Mouse (Mus musculus) liver, embryonic 14.5 days (tissue): Measurements from ENCODE around the gene Prm2. TPM values are rescaled to one million over a fixed set of nuclear protein-coding genes. Genes with fewer than 3 reads are reported as not detected.
"Not testable (repeated sequence)": the region's sequence is repeated elsewhere in the genome, so short reads cannot be mapped to it uniquely, and the experiment has no call there.

Source experiments
- ATAC-seq: fragments of 200-750 bp; cut with Nextera tagmentation; 2 replicates; pipeline ENCODE4 v1.8.0; 2017; ENCODE audit warnings: moderate number of reproducible peaks, mild to moderate bottlenecking, moderate library complexity; ENCODE audit not compliant: insufficient read depth
- DNase-seq, 3 experiments: peaks; one replicate each; pipeline ENCODE4 v3.0.0-alpha.2; 2012 to 2013; ENCODE audit warnings: low read depth in 3 of 3, low spot score in 3 of 3
- H3K27ac ChIP-seq: fragments of 300-500 bp; sonication (generic); 2 replicates; pipeline ENCODE4 v1.5.1; 2014; ENCODE audit warnings: moderate library complexity, mild to moderate bottlenecking, control low read depth, inconsistent platforms
- H3K27me3 ChIP-seq: fragments of 300-500 bp; sonication (generic); 2 replicates; pipeline ENCODE4 v1.6.1; 2014; ENCODE audit warnings: mild to moderate bottlenecking, low read length, moderate library complexity; ENCODE audit not compliant: control insufficient read depth, insufficient read depth
- H3K36me3 ChIP-seq: fragments of 300-500 bp; sonication (generic); replicated peaks from 2 replicates; pipeline ENCODE4 v1.6.1; 2014; ENCODE audit warnings: low read depth; ENCODE audit not compliant: control insufficient read depth, insufficient read depth
- H3K4me1 ChIP-seq, 2 experiments: fragments of 200-500 bp in 1 of 2; fragments of 300-500 bp in 1 of 2; sonication (generic) in 1 of 2; replicated peaks; 2 replicates each; pipeline ENCODE4 v1.6.1; 2012 to 2014; ENCODE audit warnings: antibody characterized with exemption in 1 of 2, inconsistent platforms in 1 of 2, low read length in 1 of 2; ENCODE audit not compliant: control insufficient read depth in 2 of 2, insufficient read depth in 2 of 2
- H3K4me2 ChIP-seq: fragments of 300-500 bp; sonication (generic); 2 replicates; pipeline ENCODE4 v1.6.1; 2014; ENCODE audit warnings: low read depth, mild to moderate bottlenecking, control low read depth, moderate library complexity
- H3K4me3 ChIP-seq, 2 experiments: fragments of 200-500 bp in 1 of 2; fragments of 300-500 bp in 1 of 2; sonication (generic) in 1 of 2; 2 replicates each; pipeline ENCODE4 v1.5.1; 2012 to 2014; ENCODE audit warnings: low read depth in 2 of 2, low read length in 2 of 2, mild to moderate bottlenecking in 2 of 2, control low read depth in 1 of 2, inconsistent platforms in 1 of 2, moderate library complexity in 1 of 2; ENCODE audit not compliant: insufficient read depth in 1 of 2
- H3K9ac ChIP-seq: fragments of 300-500 bp; sonication (generic); replicated peaks from 2 replicates; pipeline ENCODE4 v1.6.1; 2014; ENCODE audit warnings: mild to moderate bottlenecking, control low read depth, moderate library complexity
- H3K9me3 ChIP-seq: fragments of 300-500 bp; sonication (generic); 2 replicates; pipeline ENCODE4 v1.6.1; 2016; ENCODE audit warnings: low read length, mixed read lengths; ENCODE audit not compliant: control insufficient read depth
- CTCF ChIP-seq: IDR thresholded peaks from 2 replicates; pipeline ENCODE4 v1.5.1; 2016; ENCODE audit warnings: antibody characterized with exemption, low read depth, control low read depth
- EP300 ChIP-seq: IDR thresholded peaks from 2 replicates; pipeline ENCODE4 v1.6.1; 2016; ENCODE audit warnings: antibody characterized with exemption, low read depth
- WGBS: fragments of 180-500 bp; shearing (Covaris S2); extraction: QIAGEN DNeasy Blood & Tissue Kit; methylation state at CpG from one replicate; pipeline ENCODE4 v1.1.7; 2014; ENCODE audit not compliant: insufficient replicate concordance; 5-methylcytosine and 5-hydroxymethylcytosine counted together
- polyA plus RNA-seq, 2 experiments: library from polyadenylated mRNA; depleted of rRNA in 1 of 2; stranded (reverse) in 1 of 2; unstranded in 1 of 2; fragments of >200 nt; fragmentation: Nextera tagmentation in 1 of 2; extraction: Ambion mirVana in 1 of 2; gene quantifications; 2 replicates each; pipeline versions ENCODE4 v1.2.1 to v1.2.3; 2012 to 2014

Gene Prm2
- polyA plus RNA-seq, 2 experiments = not detected

GRCm38 (mm10) chr16:10813726-10814125 is 17.8 kb upstream of the Prm2 start:
- no peak for TF ChIP-seq EP300
- no peak for TF ChIP-seq CTCF
- no peak overlapping the region for H3K9ac ChIP-seq
- H3K36me3 ChIP-seq = no peaks in the 10 kb centered on the region
- H3K9me3 ChIP-seq = no peaks in the 10 kb centered on the region
- no peaks in the 10 kb centered on the region for H3K27me3 ChIP-seq
- H3K4me1 ChIP-seq = peaks cover 0 to 7% of the 10 kb centered on the region in 2 experiments; a peak in 2 of 4 replicates
- DNase-seq = no peak
- no peak overlapping the region for H3K27ac ChIP-seq
- no peak overlapping the region for H3K4me2 ChIP-seq
- ATAC-seq = no peak
- no peak overlapping the region for H3K4me3 ChIP-seq
- 43% methylated on average over 4 of the region's 4 CpGs for WGBS

DNA sequence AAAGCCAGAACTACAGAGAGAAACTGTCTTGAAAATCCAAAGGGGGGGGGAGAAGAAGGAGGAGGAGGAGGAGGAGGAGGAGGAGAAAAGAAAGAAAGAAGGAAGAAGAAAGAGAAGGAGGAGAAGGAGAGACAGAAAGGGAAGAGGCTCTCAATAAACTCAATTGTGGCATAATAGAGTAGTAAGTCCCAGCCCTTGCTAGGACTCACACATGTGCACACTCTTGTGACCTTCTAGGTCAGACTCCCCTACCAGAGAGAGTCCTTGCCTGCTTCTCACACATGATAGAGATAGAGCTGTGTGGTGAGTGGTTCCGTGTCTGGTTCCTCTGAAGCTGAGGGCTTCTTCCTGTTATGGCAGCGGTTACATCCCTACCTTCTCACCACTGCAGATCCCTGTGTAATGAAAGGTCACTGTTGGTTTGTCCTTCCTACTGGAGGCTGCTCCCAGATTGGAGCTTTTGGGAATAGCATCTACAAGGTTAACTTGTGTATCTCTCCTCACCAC is 17.0 kb upstream of the Prm2 start, which contains the start of gene Gm11172:
TSS of gene Gm11172 (plus strand) at position 51 of the 507 bp plus-strand sequence.
- ATAC-seq = no peak

DNA sequence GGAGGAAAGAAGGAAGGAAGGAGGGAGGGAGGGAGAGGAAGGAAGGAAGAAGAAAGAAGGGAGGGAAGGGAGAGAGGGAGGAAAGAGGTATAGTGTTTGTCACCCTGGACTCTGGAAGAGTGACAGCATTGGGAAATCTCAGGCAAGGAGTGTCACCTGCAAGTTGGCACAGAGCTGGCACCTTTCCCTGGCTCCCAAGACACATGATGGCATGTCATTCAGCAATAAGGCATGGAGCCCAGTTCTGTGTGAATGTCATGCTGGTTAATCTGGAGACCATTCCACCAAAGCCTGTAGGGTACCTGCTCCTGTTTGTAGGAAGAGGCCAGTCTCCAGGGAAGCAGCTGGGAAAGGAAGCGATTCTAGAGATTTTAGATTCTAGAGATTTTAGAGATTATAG is 14.4 kb upstream of the Prm2 start:
- 54% methylated on average over 1 of the region's 1 CpGs for WGBS
- DNase-seq = no peak
- peaks cover 0 to 7% of the 10 kb centered on the region in 2 experiments; a peak in 2 of 4 replicates for H3K4me1 ChIP-seq

More for the DNA sequence above, 17.0 kb upstream of the Prm2 start, which contains the start of gene Gm11172:
- DNase-seq = no peak
- 35% methylated on average over 2 of the region's 2 CpGs for WGBS
- Histone ChIP-seq H3K4me2 (no peak within 1 kb of the TSS), H3K36me3 (no peaks in the 10 kb centered on the region), H3K27ac (no peak within 1 kb of the TSS), H3K4me1 (peaks cover 0 to 7% of the 10 kb centered on the region in 2 experiments; a peak in 2 of 4 replicates), H3K27me3 (no peaks in the 10 kb centered on the region), H3K9me3 (no peaks in the 10 kb centered on the region), H3K9ac (no peak within 1 kb of the TSS), H3K4me3 (no peak within 1 kb of the TSS)
- TF ChIP-seq EP300 = no peak
- no peak for TF ChIP-seq CTCF

GRCm38 (mm10) chr16:10805789-10806527 is 10.0 kb upstream of the Prm2 start, which contains the start of gene Prm1:
Gene Prm1, minus strand, starts transcription at chr16:10805839.
- DNase-seq (no peak), ATAC-seq (no peak)
- H3K9me3 ChIP-seq = no peaks in the 10 kb centered on the region
- H3K27me3 ChIP-seq = no peaks in the 10 kb centered on the region
- no peak within 1 kb of the TSS for H3K27ac ChIP-seq
- H3K4me2 ChIP-seq = no peak within 1 kb of the TSS
- 54% methylated on average over 10 of the region's 10 CpGs for WGBS
- no peaks in the 10 kb centered on the region for H3K4me1 ChIP-seq
- TF ChIP-seq CTCF (no peak), EP300 (no peak)
- H3K4me3 ChIP-seq = no peak within 1 kb of the TSS
- H3K9ac ChIP-seq = no peak within 1 kb of the TSS
- H3K36me3 ChIP-seq = no peaks in the 10 kb centered on the region

More for the DNA sequence above, 14.4 kb upstream of the Prm2 start:
- Histone ChIP-seq H3K4me3 (no peak overlapping the region), H3K36me3 (no peaks in the 10 kb centered on the region), H3K9ac (no peak overlapping the region), H3K27ac (no peak overlapping the region), H3K9me3 (no peaks in the 10 kb centered on the region), H3K4me2 (no peak overlapping the region), H3K27me3 (no peaks in the 10 kb centered on the region)
- ATAC-seq = no peak
- TF ChIP-seq CTCF (no peak), EP300 (no peak)

DNA sequence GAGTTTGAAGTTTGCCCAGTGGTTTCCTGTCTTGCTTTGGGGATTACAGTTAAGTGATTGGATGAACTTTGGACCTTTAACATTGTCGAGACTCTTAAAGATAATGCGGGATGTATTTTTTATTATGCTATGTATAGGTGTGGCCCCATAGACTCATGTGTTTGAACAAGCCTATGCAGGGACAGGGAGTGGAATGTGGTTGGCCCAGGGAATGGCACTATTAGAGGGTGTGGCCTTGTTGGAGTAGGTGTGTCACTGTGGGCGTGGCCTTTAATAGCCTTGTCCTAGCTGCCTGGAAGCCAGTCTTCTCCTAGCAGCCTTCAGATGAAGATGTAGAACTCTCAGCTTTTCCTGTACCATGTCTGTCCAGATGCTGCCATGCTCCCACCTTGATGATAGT is 6.5 kb upstream of the Prm2 start:
- not testable (repeated sequence) for H3K4me3 ChIP-seq, H3K4me2 ChIP-seq, H3K9me3 ChIP-seq, ATAC-seq, H3K27ac ChIP-seq, H3K4me1 ChIP-seq, H3K9ac ChIP-seq, H3K36me3 ChIP-seq, H3K27me3 ChIP-seq, DNase-seq
- WGBS = 60% methylated on average over 3 of the region's 3 CpGs
